Comparison of ENCODE assay signal across 14 mouse cellular contexts in genomic region chr6:72488850-72489249, GRCm38 (mm10). TPM values are rescaled to one million over a fixed set of nuclear protein-coding genes. Genes with fewer than 3 reads are reported as not detected.
DNase-seq lines count a peak whose midpoint lies in the region; ATAC-seq and TF ChIP-seq lines count a peak whose summit lies in the region.
"Had no signal": no experiment of that assay in that cellular context is flagged by ENCODE, and none has a peak within 500 bp of the region (broad histone marks: within the 10 kb centered on the region; RNA-seq: fewer than 3 reads in every experiment).

No protein-coding gene starts in this region.

- H3K36me3 ChIP-seq in kidney, adult 2 months (ENCODE audit: control insufficient read depth, insufficient read depth, low read length): no peaks in the 10 kb centered on the region
- no peaks in the 10 kb centered on the region for H3K36me3 ChIP-seq in kidney, embryonic 15.5 days
- no peaks in the 10 kb centered on the region for H3K36me3 ChIP-seq in hindbrain, postnatal 0 days (ENCODE audit: insufficient read depth, low read length)
- H3K36me3 ChIP-seq: forebrain, embryonic 10.5 days; hindbrain, embryonic 12.5 days; liver, embryonic 13.5 days had no signal

- peaks cover 23% of the 10 kb centered on the region for H3K4me1 ChIP-seq in kidney, adult 2 months (ENCODE audit: control insufficient read depth, insufficient read depth, low read length)
- peaks cover 9% of the 10 kb centered on the region; the same call in 1 of the 2 replicates for H3K4me1 ChIP-seq in kidney, embryonic 15.5 days
- no peaks in the 10 kb centered on the region for H3K4me1 ChIP-seq in hindbrain, postnatal 0 days (ENCODE audit: insufficient read depth, low read length)
- H3K4me1 ChIP-seq: forebrain, embryonic 10.5 days; hindbrain, embryonic 12.5 days had no signal

- no peak for TF ChIP-seq POLR2A in kidney, adult 2 months (IDR thresholded peaks at IDR 0.05; ENCODE audit: low read depth, low read length)

- TF ChIP-seq CTCF in kidney, adult 2 months (conservative IDR thresholded peaks at IDR 0.05; ENCODE audit: insufficient read depth, insufficient read length, low read depth, low read length): no peak
- no peak for TF ChIP-seq CTCF in hindbrain, postnatal 0 days (IDR thresholded peaks at IDR 0.05; ENCODE audit: low read depth)

- H3K9me3 ChIP-seq in kidney, embryonic 15.5 days (replicated peaks): no peaks in the 10 kb centered on the region
- no peaks in the 10 kb centered on the region for H3K9me3 ChIP-seq in hindbrain, postnatal 0 days (ENCODE audit: low read length)
- H3K9me3 ChIP-seq: forebrain, embryonic 10.5 days; hindbrain, embryonic 12.5 days; liver, embryonic 13.5 days; megakaryocyte, embryonic 14.5 days had no signal

- H3K27ac ChIP-seq in kidney, adult 2 months (ENCODE audit: insufficient read depth, low read depth, low read length): peak overlapping the region; percentile 2; the same call in 1 of the 2 replicates
- no peak overlapping the region for H3K27ac ChIP-seq in kidney, embryonic 15.5 days
- no peak overlapping the region for H3K27ac ChIP-seq in hindbrain, postnatal 0 days
- H3K27ac ChIP-seq: forebrain, embryonic 10.5 days; hindbrain, embryonic 12.5 days; liver, embryonic 13.5 days had no signal

- ATAC-seq in kidney, embryonic 15.5 days (replicated peaks; ENCODE audit: low FRiP score): no peak
- no peak for ATAC-seq in hindbrain, postnatal 0 days

- peak; percentile 83 for DNase-seq in kidney, adult 2 months
- DNase-seq in NIH3T3 (ENCODE audit: low read depth): peak; percentile 63
- peak; percentile 77 to 81 for DNase-seq in heart, adult 9 months (ENCODE audit: low spot score in 2 of 2)
- peak; percentile 39 to 59 for DNase-seq in heart, postnatal 36 days
- DNase-seq in hindbrain, postnatal 0 days (ENCODE audit: low spot score): no peak
- no peak for DNase-seq in ovary, adult 18-20 months (ENCODE audit: low spot score)
- DNase-seq in gastrocnemius, postnatal 10 days: no peak
- DNase-seq: liver, embryonic 13.5 days; thymus, postnatal 25 days had no signal

- no peak overlapping the region for H3K4me2 ChIP-seq in kidney, embryonic 15.5 days
- H3K4me2 ChIP-seq in hindbrain, postnatal 0 days (ENCODE audit: low read depth, low read length): no peak overlapping the region
- H3K4me2 ChIP-seq: hindbrain, embryonic 12.5 days; liver, embryonic 13.5 days had no signal

- no peak overlapping the region for H3K9ac ChIP-seq in kidney, embryonic 15.5 days
- H3K9ac ChIP-seq in hindbrain, postnatal 0 days (replicated peaks; ENCODE audit: low read length): no peak overlapping the region
- H3K9ac ChIP-seq: hindbrain, embryonic 12.5 days; liver, embryonic 13.5 days had no signal

- H3K27me3 ChIP-seq in kidney, adult 2 months (replicated peaks; ENCODE audit: control insufficient read depth, insufficient read depth, low read length): no peaks in the 10 kb centered on the region
- H3K27me3 ChIP-seq in kidney, embryonic 15.5 days: no peaks in the 10 kb centered on the region
- no peaks in the 10 kb centered on the region for H3K27me3 ChIP-seq in hindbrain, postnatal 0 days (ENCODE audit: insufficient read depth, low read length)
- H3K27me3 ChIP-seq: hindbrain, embryonic 12.5 days; liver, embryonic 13.5 days had no signal

- intact Hi-C loops in heart, postnatal 36 days (cut with DNase I): no loop called here

- WGBS in kidney, adult 2 months: 34% methylated on average over 3 of the region's 3 CpGs
- 36% methylated on average over 3 of the region's 3 CpGs for WGBS in kidney, embryonic 15.5 days
- WGBS in hindbrain, postnatal 0 days: 66% methylated on average over 3 of the region's 3 CpGs

- H3K4me3 ChIP-seq in kidney, adult 2 months (ENCODE audit: insufficient read depth, low read depth, low read length): no peak overlapping the region
- H3K4me3 ChIP-seq in kidney, embryonic 15.5 days (replicated peaks): no peak overlapping the region
- H3K4me3 ChIP-seq in hindbrain, postnatal 0 days (ENCODE audit: low read length): no peak overlapping the region
- H3K4me3 ChIP-seq: forebrain, embryonic 10.5 days; hindbrain, embryonic 12.5 days; liver, embryonic 13.5 days; megakaryocyte, embryonic 14.5 days had no signal

RNA-seq across cellular contexts. Expression of gene Sh2d6, which starts 32.7 kb away (rescaled TPM):
- 0.09 and 0.12 TPM in 2 replicates for polyA plus RNA-seq in kidney, adult 2 months (2012; rRNA removed)
- 0.13 and 0.14 TPM in 2 replicates for polyA plus RNA-seq in kidney, embryonic 15.5 days (2015; fragmentation: Nextera tagmentation; extraction: Ambion mirVana)
- under 1 TPM; 0.33 to 0.35 TPM for total RNA-seq in heart, postnatal 36 days (2021)
- not detected in 2 replicates for total RNA-seq in hindbrain, postnatal 0 days (2014; rRNA removed)
- polyA plus RNA-seq in hindbrain, postnatal 0 days (2015; fragmentation: Nextera tagmentation; extraction: Ambion mirVana): 0.26 and 0.40 TPM in 2 replicates
- under 1 TPM; 0.54 to 0.79 TPM for total RNA-seq in gastrocnemius, postnatal 10 days (2021)
- polyA plus RNA-seq: embryonic facial prominence, embryonic 11.5 days; liver, embryonic 13.5 days had no signal

RNA-seq across cellular contexts. Expression of gene Mat2a, which starts 49.5 kb away (rescaled TPM):
- polyA plus RNA-seq in kidney, adult 2 months (2012; rRNA removed): 150 and 168 TPM in 2 replicates
- polyA plus RNA-seq in kidney, embryonic 15.5 days (2015; fragmentation: Nextera tagmentation; extraction: Ambion mirVana): 418 and 431 TPM in 2 replicates
- total RNA-seq in heart, postnatal 36 days (2021): 100 to 1,000 TPM in 1 of 2 experiments, 10 to 100 TPM in 1; 81.3 to 164 TPM
- total RNA-seq in hindbrain, postnatal 0 days (2014; rRNA removed): 70.5 and 105 TPM in 2 replicates
- 254 and 279 TPM in 2 replicates for polyA plus RNA-seq in hindbrain, postnatal 0 days (2015; fragmentation: Nextera tagmentation; extraction: Ambion mirVana)
- total RNA-seq in gastrocnemius, postnatal 10 days (2021): 100 to 1,000 TPM; 200 to 249 TPM

RNA-seq across cellular contexts. Expression of gene Capg, which starts 55.3 kb away (rescaled TPM):
- 64.3 and 70.9 TPM in 2 replicates for polyA plus RNA-seq in kidney, adult 2 months (2012; rRNA removed)
- 68.4 and 70.7 TPM in 2 replicates for polyA plus RNA-seq in kidney, embryonic 15.5 days (2015; fragmentation: Nextera tagmentation; extraction: Ambion mirVana)
- 10 to 100 TPM in 1 of 2 experiments, 1 to 10 TPM in 1; 9.0 to 10.3 TPM for total RNA-seq in heart, postnatal 36 days (2021)
- 5.8 and 10.6 TPM in 2 replicates for total RNA-seq in hindbrain, postnatal 0 days (2014; rRNA removed)
- polyA plus RNA-seq in hindbrain, postnatal 0 days (2015; fragmentation: Nextera tagmentation; extraction: Ambion mirVana): 10.0 and 11.2 TPM in 2 replicates
- total RNA-seq in gastrocnemius, postnatal 10 days (2021): 10 to 100 TPM; 12.4 to 19.1 TPM

Comparison
In these comparisons a context has a peak if more than half of its experiments do, and no peak if none do; other contexts are left out.
1. DNase-seq: peak in kidney, adult 2 months (single experiment), NIH3T3 (single experiment), heart, adult 9 months (2 of 2) and heart, postnatal 36 days (2 of 2); none in hindbrain, postnatal 0 days (single experiment), ovary, adult 18-20 months (single experiment) and gastrocnemius, postnatal 10 days (single experiment).